Mouse (Mus musculus) G1E (cell line): ENCODE measurements around the gene Tph2. TPM values are rescaled to one million over a fixed set of nuclear protein-coding genes. Genes with fewer than 3 reads are reported as not detected.
"Not testable (repeated sequence)": the region's sequence is repeated elsewhere in the genome, so short reads cannot be mapped to it uniquely, and the experiment has no call there.

Experiments used
- ATAC-seq: 2 replicates; pipeline ENCODE4 v1.8.0; 2016; ENCODE audit warnings: mild to moderate bottlenecking; ENCODE audit not compliant: insufficient number of reproducible peaks, poor library complexity, low FRiP score, severe bottlenecking; ENCODE audit errors: extremely low read depth
- DNase-seq: peaks from one replicate; pipeline ENCODE4 v3.0.0; 2012; ENCODE audit warnings: low spot score
- H3K27me3 ChIP-seq: 2 replicates; pipeline ENCODE4 v1.6.1; 2012; ENCODE audit warnings: mild to moderate bottlenecking, low read length, inconsistent platforms; ENCODE audit not compliant: insufficient read depth
- H3K36me3 ChIP-seq: replicated peaks from 2 replicates; pipeline ENCODE3; 2012; ENCODE audit warnings: mild to moderate bottlenecking, inconsistent platforms
- H3K4me1 ChIP-seq: 2 replicates; pipeline ENCODE4 v1.6.1; 2012; ENCODE audit warnings: low read depth, low read length, inconsistent platforms, mixed read lengths; ENCODE audit not compliant: insufficient read depth
- H3K4me3 ChIP-seq: 2 replicates; pipeline ENCODE4 v1.5.1; 2012; ENCODE audit warnings: low read depth, mild to moderate bottlenecking, inconsistent platforms, low read length, moderate library complexity, mixed read lengths
- H3K9me3 ChIP-seq: replicated peaks from 2 replicates; pipeline ENCODE4 v1.6.1; 2012; ENCODE audit warnings: inconsistent platforms
- CTCF ChIP-seq: IDR thresholded peaks from 2 replicates; pipeline ENCODE4 v1.5.1; 2012; ENCODE audit warnings: low read depth, low read length, inconsistent platforms, mixed read lengths
- GATA1 ChIP-seq: IDR thresholded peaks from 2 replicates; pipeline ENCODE4 v1.6.1; 2012; ENCODE audit warnings: borderline replicate concordance, low read length, inconsistent platforms, mixed read lengths
- GATA2 ChIP-seq: IDR thresholded peaks from 2 replicates; pipeline ENCODE4 v1.6.1; 2012; ENCODE audit warnings: low read depth, low read length, inconsistent platforms, borderline replicate concordance
- POLR2AphosphoS5 ChIP-seq: IDR thresholded peaks from 2 replicates; pipeline ENCODE4 v1.6.1; 2012; ENCODE audit warnings: low read depth, low read length, inconsistent platforms; ENCODE audit not compliant: insufficient replicate concordance
- TAL1 ChIP-seq: conservative IDR thresholded peaks from 2 replicates; pipeline ENCODE4 v1.6.1; 2012; ENCODE audit warnings: low read depth, low read length, inconsistent platforms, mixed read lengths
- polyA plus RNA-seq: library from polyadenylated mRNA; stranded (reverse); fragments of >175 nt; gene quantifications from 2 replicates; pipeline ENCODE4 v1.2.3, GENCODE M21; 2012
- total RNA-seq, 2 experiments: library from RNA; stranded (forward) in 1 of 2; stranded (reverse) in 1 of 2; fragments of 200-1000 nt in 1 of 2; fragments of >200 nt in 1 of 2; fragmentation: Nextera tagmentation in 1 of 2; gene quantifications; 2 replicates each; pipeline ENCODE4 v1.2.3; 2014 to 2017

Tph2 gene
- total and polyA plus RNA-seq, 3 experiments, result 0.11 TPM; not detected in 2

DNA sequence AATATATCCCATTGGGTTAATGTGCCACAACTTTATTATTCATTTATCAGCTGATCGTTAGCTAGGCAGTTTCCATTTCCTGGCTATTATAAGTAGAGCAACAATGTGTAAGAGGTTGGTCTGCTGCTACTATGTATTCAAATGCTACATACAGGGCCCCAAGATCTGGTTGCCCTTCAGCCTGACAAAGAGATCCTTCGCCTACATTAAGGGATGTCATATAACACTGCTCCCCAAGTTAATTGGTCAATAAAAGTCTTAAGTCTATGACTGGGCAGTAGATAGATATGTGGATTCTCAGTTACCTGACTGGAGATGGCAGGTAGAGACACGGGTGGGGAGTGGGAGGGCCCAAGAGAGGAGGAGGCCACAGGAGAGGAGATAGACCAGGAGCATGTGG, 21.0 kb upstream of the Tph2 start:
- H3K9me3 ChIP-seq, result no peaks in the 10 kb centered on the region
- ATAC-seq, result no peak
- peaks cover 17% of the 10 kb centered on the region for H3K4me1 ChIP-seq
- H3K36me3 ChIP-seq, result peaks cover 73% of the 10 kb centered on the region
- H3K4me3 ChIP-seq, result no peak overlapping the region
- H3K27me3 ChIP-seq, result no peaks in the 10 kb centered on the region
- TF ChIP-seq GATA2, result no peak
- TF ChIP-seq TAL1, result no peak
- no peak for TF ChIP-seq GATA1
- TF ChIP-seq POLR2AphosphoS5, result no peak
- TF ChIP-seq CTCF, result no peak
- DNase-seq, result no peak

DNA sequence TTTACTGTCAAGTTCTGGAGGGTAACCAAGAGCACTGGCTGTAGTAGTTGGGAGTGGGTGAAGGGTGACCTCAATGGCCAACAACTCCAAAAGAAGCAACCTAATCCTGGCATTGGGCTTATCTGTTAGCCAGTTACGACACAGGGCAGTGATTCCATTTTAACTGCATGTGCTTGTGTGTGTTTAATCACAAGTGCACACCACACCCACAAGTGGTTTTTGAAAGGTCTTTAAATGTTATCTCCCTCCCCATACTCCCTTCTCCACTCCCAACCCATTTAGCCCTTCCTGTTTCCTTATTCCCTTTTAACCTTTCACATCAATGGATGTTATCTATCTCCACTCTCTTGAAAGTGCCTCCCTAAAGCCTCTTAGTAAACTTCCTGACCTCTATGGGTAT, 20.5 kb upstream of the Tph2 start:
- ATAC-seq (peak; percentile 88), DNase-seq (no peak)
- Histone ChIP-seq H3K27me3 (no peaks in the 10 kb centered on the region), H3K4me3 (no peak overlapping the region), H3K9me3 (no peaks in the 10 kb centered on the region), H3K36me3 (peaks cover 73% of the 10 kb centered on the region), H3K4me1 (peaks cover 17% of the 10 kb centered on the region)
- TF ChIP-seq GATA2 (no peak), TAL1 (peak; percentile 41; the same call in 1 of the 2 replicates), POLR2AphosphoS5 (no peak), GATA1 (no peak), CTCF (no peak)

DNA sequence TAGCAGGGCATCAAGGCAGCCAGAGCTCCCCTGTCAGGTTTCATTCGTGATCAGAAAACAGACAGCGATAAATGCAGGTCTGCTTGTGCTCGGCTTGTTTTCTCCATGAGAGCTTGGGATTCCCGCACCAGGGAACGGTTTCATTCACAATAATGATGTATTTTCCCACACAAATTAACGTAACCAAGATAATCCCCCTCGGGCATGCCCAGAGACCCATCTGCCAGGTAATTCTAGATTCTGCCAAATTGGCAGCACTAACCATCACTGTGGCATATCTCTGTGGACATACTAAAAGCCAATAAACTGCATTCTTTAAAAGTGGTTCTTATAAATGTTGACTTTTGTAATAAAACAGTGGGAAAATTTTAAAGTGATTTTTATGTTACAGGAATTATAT, 6.4 kb upstream of the Tph2 start:
- DNase-seq (no peak), ATAC-seq (no peak)
- peaks cover 4% of the 10 kb centered on the region for H3K36me3 ChIP-seq
- no peaks in the 10 kb centered on the region for H3K4me1 ChIP-seq
- no peaks in the 10 kb centered on the region for H3K27me3 ChIP-seq
- H3K4me3 ChIP-seq, result no peak overlapping the region
- no peak for TF ChIP-seq CTCF
- no peak for TF ChIP-seq GATA1
- no peak for TF ChIP-seq POLR2AphosphoS5
- no peak for TF ChIP-seq TAL1
- TF ChIP-seq GATA2, result no peak
- H3K9me3 ChIP-seq, result no peaks in the 10 kb centered on the region

DNA sequence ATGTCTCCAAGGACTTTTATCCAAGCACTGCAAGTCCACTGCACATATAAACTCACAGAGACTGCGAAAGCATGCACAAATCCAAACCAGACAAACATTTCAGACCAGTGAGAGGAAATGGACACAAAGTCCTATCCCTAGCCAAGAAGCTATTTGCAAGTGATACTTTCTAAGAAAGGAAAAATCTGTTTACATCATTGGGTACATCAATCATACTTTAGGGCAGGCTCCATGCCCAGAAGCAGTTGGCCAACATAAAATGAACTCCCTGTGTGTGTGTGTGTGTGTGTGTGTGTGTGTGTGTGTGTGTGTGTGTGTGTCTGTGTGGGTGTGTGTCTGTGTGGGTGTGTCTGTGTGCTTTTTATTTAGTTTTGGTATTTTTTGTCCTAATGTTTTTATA, 2.6 kb upstream of the Tph2 start:
- Histone ChIP-seq H3K27me3 (no peaks in the 10 kb centered on the region), H3K9me3 (no peaks in the 10 kb centered on the region), H3K36me3 (no peaks in the 10 kb centered on the region), H3K4me3 (no peak overlapping the region), H3K4me1 (no peaks in the 10 kb centered on the region)
- no peak for TF ChIP-seq GATA1
- no peak for TF ChIP-seq CTCF
- no peak for TF ChIP-seq POLR2AphosphoS5
- no peak for TF ChIP-seq TAL1
- TF ChIP-seq GATA2, result no peak
- ATAC-seq, result no peak
- DNase-seq, result no peak

DNA sequence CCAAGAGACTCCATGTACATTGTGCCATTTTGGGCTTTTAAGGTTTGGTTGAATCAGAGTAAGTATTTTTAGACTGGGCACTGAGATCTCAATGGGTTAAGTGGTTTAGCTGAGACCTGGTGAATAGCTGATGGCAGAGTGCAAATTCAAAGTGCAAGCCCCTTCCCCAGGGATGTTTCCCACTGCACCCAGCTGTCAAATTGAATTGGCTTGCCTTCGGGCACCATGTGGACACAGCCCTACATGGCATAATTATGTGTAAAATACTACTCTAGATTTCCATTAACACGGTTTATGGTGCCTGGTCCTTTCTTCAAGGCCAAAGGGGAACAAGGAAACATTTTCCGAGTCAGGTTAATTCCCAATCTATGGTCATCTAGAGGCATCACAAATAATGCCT, 3.8 kb downstream of the Tph2 start:
- Histone ChIP-seq H3K4me3 (no peak overlapping the region), H3K36me3 (no peaks in the 10 kb centered on the region), H3K9me3 (no peaks in the 10 kb centered on the region), H3K4me1 (no peaks in the 10 kb centered on the region), H3K27me3 (no peaks in the 10 kb centered on the region)
- no peak for ATAC-seq
- TF ChIP-seq CTCF (no peak), GATA1 (no peak)
- no peak for DNase-seq

DNA sequence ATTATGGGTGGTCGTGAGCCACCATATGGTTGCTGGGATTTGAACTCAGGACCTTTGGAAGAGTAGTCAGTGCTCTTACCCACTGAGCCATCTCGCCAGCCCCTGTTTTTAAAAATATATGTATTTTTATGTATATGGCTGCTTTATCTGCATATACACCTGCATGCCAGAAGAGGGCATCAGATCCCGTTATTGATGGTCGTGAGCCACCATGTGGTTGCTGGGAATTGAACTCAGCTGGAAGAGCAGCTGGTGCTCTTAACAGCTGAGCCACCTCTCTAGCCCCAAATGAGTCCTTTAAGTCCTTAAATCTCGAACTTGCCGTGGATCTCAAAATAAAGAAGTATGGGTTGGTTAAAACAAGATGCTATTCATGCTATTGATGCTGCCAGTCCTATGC, 6.8 kb downstream of the Tph2 start:
- H3K4me1 ChIP-seq, ATAC-seq, H3K27me3 ChIP-seq, DNase-seq, H3K9me3 ChIP-seq, H3K4me3 ChIP-seq, H3K36me3 ChIP-seq: not testable (repeated sequence)

DNA sequence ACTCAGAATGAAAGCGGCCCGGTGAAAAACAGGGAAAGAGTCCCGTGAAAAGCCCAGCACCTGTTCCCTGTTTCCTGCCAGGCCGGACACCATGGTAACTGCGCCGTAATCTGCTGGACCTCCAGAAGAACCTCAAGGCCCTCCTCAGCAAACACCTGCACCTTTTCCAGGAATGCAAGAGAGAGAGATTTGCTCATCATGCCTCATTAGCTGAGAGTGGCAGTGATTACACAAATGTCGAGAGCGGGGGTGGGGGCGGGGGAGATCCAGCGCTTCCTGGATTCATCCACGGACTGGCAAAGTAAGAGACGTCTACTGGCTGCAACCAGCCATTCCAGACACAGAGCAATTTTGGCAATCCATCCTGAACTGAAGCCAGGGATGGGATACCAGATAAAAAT, 9.2 kb downstream of the Tph2 start:
- no peak overlapping the region for H3K4me3 ChIP-seq
- TF ChIP-seq POLR2AphosphoS5 (no peak), TAL1 (no peak)
- peaks cover 4% of the 10 kb centered on the region for H3K9me3 ChIP-seq
- no peak for DNase-seq
- ATAC-seq, result no peak
- no peaks in the 10 kb centered on the region for H3K36me3 ChIP-seq
- no peaks in the 10 kb centered on the region for H3K27me3 ChIP-seq
- H3K4me1 ChIP-seq, result no peaks in the 10 kb centered on the region

DNA sequence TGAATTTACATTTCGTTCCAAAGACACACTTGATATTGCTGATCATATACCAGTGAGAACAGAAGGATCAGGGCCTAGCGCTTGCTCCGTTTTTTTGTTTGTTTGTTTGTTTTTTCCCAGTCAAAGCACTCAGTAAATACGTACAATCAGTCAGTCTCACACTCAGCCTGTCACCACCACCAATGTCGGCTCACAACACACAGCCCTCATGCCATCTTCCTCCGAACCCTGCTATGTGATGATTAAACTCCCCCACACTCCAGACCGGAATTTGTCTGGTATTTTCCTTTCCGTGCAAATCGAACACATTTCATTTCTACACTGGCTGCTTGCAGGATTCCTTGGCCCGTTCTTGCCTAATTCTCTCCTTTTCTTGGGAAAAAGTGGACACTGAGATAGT, 11.5 kb downstream of the Tph2 start:
- Histone ChIP-seq H3K27me3 (no peaks in the 10 kb centered on the region), H3K4me1 (no peaks in the 10 kb centered on the region), H3K36me3 (no peaks in the 10 kb centered on the region), H3K9me3 (peaks cover 7% of the 10 kb centered on the region), H3K4me3 (no peak overlapping the region)
- ATAC-seq (no peak), DNase-seq (no peak)
- TF ChIP-seq GATA2 (no peak), CTCF (no peak), GATA1 (no peak), POLR2AphosphoS5 (no peak), TAL1 (no peak)
